Mouse (Mus musculus) cortical plate, adult 2 months (tissue): ENCODE measurements around the gene Slc7a9.

Experiments
- CTCF ChIP-seq: fragments of 200-500 bp; IDR thresholded peaks from 2 replicates; pipeline ENCODE4 v1.5.1; 2011; ENCODE audit warnings: mild to moderate bottlenecking, control low read depth, low read length; ENCODE audit not compliant: insufficient read depth; ENCODE audit errors: extremely low read depth
- POLR2A ChIP-seq: fragments of 200-500 bp; IDR thresholded peaks from 2 replicates; pipeline ENCODE4 v1.6.1; 2011; ENCODE audit warnings: mild to moderate bottlenecking, low read length, control low read depth; ENCODE audit not compliant: insufficient read depth; ENCODE audit errors: extremely low read depth

- TF ChIP-seq CTCF (no peak), POLR2A (no peak)
These were observed 7.7 kb downstream of the Slc7a9 start for GRCm38 (mm10) chr7:35456091-35456814.
